Mouse (Mus musculus): ENCODE results near the gene Cyth2. TPM values are rescaled to one million over a fixed set of nuclear protein-coding genes. Genes with fewer than 3 reads are reported as not detected.

Cyth2 gene
- polyA plus RNA-seq, 1 experiment from 2014 or later, result 85.0 TPM

DNA sequence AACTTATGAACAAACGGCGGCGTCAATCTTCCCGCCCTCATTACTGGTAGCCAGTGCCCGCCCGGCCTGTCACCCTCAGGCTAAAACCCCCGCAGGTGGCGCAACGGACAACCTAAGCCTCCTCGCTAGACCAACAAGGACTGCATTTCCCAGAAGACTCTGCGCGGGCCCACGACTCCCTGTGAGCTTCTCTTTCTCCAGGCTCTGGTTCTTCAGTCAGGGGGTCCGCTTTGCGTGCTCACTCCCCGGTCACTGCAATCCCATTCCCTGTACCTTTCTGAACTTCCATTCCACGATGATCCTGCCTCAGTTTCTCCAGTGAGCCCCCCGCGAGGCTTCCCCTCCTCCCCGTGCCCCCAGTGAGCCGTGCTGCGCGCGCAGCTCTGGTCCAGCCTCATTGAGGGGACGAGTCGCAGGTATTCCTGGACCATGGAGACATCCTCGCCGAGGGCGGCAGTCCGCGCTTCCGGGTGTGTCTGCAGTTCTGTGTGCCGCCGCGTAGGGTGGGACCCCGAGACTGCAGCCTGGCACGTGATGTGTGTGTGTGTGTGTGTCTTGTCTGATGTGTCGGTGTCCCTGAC lies 30.8 kb downstream of the Cyth2 start, which contains the start of gene Lmtk3:
Lmtk3 (plus strand) TSS at position 228 of the 581 bp plus-strand sequence.
- Histone ChIP-seq H3K36me3 (no peaks in the 10 kb centered on the region), H3K4me3 (replicated peaks) (peak within 1 kb of the TSS; percentile 62), H3K4me1 (peaks cover 36% of the 10 kb centered on the region), H3K9me3 (no peaks in the 10 kb centered on the region), H3K27ac (no peak within 1 kb of the TSS), H3K4me2 (peak within 1 kb of the TSS; percentile 88), H3K9ac (peak within 1 kb of the TSS; percentile 23; the same call in 1 of the 2 replicates), H3K27me3 (replicated peaks) (peaks cover 8% of the 10 kb centered on the region)
- WGBS, result under 1% methylated on average over 38 of the region's 38 CpGs
- peak; percentile 59 for ATAC-seq (ENCODE audit: insufficient read depth, low FRiP score, low read depth)

DNA sequence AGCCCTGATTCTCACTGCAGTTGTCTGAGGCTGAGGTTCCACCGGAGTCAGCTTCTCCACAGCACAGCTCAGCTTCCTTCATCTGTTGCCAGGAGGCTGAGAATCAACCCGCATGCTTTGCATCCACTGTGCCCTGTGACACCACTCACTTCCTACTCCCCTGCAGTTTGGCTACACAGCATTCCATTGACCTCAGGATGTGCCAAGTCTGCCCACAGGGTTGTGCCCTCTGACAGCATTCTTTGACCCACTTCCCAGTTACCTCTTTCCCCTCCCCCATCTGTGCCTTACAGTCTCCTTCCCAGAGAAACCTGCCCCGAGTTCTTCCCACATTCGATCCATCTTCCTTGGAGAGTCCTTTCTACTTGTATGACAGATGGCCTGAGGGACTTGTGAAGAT lies 32.1 kb downstream of the Cyth2 start:
- Histone ChIP-seq H3K36me3 (no peaks in the 10 kb centered on the region), H3K4me1 (peaks cover 36% of the 10 kb centered on the region), H3K9ac (no peak overlapping the region), H3K4me2 (no peak overlapping the region), H3K9me3 (no peaks in the 10 kb centered on the region), H3K4me3 (replicated peaks) (no peak overlapping the region), H3K27me3 (replicated peaks) (peaks cover 8% of the 10 kb centered on the region), H3K27ac (no peak overlapping the region)
- WGBS, result 57% methylated on average over 4 of the region's 4 CpGs
- no peak for ATAC-seq (ENCODE audit: insufficient read depth, low FRiP score, low read depth)

DNA sequence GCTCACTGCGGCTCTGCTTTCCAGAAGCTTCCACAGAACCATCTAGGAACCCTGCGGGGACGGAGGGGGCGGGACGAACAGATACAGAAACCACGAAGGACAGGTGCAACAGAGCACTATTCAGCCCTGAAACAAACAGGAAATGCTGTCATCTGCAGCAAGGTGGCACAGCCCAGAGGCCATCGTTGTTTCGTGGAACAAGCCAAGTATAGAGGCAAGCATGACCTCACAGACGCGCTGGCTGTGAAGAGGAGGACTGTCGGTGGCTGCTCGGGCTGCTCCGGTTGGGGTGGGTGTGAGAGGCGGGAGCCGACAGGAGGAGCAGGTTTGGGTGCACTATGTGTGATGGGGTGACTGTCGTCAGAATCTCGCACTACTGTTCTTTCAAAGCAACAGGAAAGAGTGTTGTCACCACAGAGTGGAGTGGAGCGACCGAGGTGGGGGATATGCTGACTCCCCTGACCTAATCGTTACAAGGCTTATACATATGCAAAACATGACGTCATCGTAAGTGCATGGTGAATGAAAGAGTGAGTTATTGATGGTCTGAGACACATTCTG lies 35.2 kb downstream of the Cyth2 start:
- no peak overlapping the region for H3K4me3 ChIP-seq (replicated peaks)
- ATAC-seq (ENCODE audit: insufficient read depth, low FRiP score, low read depth), result no peak
- H3K27ac ChIP-seq, result no peak overlapping the region
- WGBS, result 20% methylated on average over 22 of the region's 22 CpGs
- H3K27me3 ChIP-seq (replicated peaks), result no peaks in the 10 kb centered on the region; the same call in 1 of the 2 replicates
- peak overlapping the region; percentile 39 for H3K4me2 ChIP-seq
- no peaks in the 10 kb centered on the region for H3K9me3 ChIP-seq
- no peak overlapping the region for H3K9ac ChIP-seq
- no peaks in the 10 kb centered on the region for H3K36me3 ChIP-seq
- peaks cover 10% of the 10 kb centered on the region; the same call in 1 of the 2 replicates for H3K4me1 ChIP-seq

DNA sequence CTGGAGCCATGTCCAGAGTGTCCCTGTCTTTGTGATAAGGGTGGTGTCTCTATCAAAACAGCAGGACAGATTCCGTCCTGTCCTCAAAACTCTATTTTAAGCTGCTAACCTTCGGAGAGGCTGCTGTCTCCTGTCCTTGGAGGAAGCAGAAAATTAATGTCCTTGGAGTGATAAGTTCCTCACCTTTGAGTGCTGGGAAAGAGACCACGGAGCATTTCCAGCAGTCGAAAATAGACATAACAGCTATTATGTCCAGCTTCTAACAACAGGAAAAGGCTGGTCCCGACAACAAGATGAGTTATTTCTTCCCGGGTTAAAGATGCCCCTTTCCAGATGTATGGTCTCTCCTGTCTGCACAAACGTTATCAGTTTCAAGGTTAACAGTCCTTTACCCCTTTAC lies 39.1 kb downstream of the Cyth2 start:
- ATAC-seq (ENCODE audit: insufficient read depth, low FRiP score, low read depth), result no peak
- Histone ChIP-seq H3K27ac (no peak overlapping the region), H3K4me2 (no peak overlapping the region), H3K27me3 (replicated peaks) (no peaks in the 10 kb centered on the region), H3K9ac (no peak overlapping the region), H3K9me3 (no peaks in the 10 kb centered on the region), H3K4me3 (replicated peaks) (no peak overlapping the region), H3K4me1 (peaks cover 3% of the 10 kb centered on the region; the same call in 1 of the 2 replicates), H3K36me3 (no peaks in the 10 kb centered on the region)
- 58% methylated on average over 7 of the region's 7 CpGs for WGBS

DNA sequence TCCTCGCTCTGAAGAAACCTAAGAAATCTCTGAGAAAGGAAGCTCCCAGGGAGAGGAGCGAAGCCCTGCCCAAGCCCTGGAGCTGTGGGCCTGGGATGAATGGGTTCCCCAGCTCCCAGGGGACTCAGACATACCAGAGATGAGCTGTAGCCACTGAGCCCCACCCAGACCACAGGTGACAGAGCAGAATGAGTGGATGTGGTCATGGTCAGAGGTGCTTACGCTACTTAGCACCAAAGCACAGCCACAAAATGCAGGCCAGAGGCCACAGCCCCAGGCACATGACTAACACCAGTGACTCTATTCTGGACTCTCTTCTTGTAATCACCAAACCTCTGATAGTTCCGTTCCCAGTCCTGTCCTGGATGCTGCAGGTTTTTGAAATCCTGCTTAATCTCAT lies 43.3 kb downstream of the Cyth2 start:
- Histone ChIP-seq H3K9me3 (no peaks in the 10 kb centered on the region), H3K4me1 (0 out of 2 replicates have a peak, but pooled peaks cover 4% of the 10 kb centered on the region), H3K9ac (no peak overlapping the region), H3K4me2 (no peak overlapping the region), H3K4me3 (replicated peaks) (no peak overlapping the region), H3K27ac (no peak overlapping the region), H3K36me3 (no peaks in the 10 kb centered on the region), H3K27me3 (replicated peaks) (no peaks in the 10 kb centered on the region)
- ATAC-seq (ENCODE audit: insufficient read depth, low FRiP score, low read depth), result no peak
- WGBS, result 63% methylated on average over 4 of the region's 4 CpGs

DNA sequence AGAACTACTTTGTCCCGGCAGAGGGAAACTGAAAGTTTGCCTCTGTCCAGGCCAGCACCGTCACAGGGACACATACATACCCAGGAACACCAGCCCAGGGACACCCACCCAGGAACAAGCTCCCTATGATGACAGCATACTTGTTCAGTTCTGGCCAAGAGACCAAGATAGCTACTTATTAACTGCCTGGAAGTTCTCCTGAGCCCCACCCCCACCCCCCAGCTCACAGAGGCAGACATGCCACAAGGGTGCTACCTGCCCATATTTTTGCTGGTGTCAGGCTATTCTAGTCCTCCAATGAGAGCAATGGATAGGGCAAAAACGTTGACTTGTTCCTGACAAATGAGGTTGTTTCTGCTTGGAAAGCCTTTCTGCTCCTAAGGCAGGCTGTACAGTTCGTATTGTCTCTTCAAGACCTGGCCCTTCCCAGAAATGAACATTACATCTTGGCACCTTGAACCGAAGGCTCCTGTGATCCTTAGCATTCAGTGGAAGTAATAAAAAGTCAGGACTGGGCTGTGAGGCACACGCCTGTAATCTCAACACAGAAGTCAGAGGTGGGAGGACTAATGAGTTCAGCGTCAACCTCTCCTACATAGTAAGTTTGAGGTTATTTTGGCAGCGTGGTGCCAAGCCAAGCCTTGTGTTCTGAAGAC lies 43.8 kb downstream of the Cyth2 start:
- Histone ChIP-seq H3K27me3 (replicated peaks) (no peaks in the 10 kb centered on the region), H3K9ac (no peak overlapping the region), H3K4me2 (no peak overlapping the region), H3K4me3 (replicated peaks) (no peak overlapping the region), H3K9me3 (no peaks in the 10 kb centered on the region), H3K4me1 (0 out of 2 replicates have a peak, but pooled peaks cover 4% of the 10 kb centered on the region), H3K36me3 (no peaks in the 10 kb centered on the region), H3K27ac (no peak overlapping the region)
- ATAC-seq (ENCODE audit: insufficient read depth, low FRiP score, low read depth), result no peak
- WGBS, result 55% methylated on average over 8 of the region's 8 CpGs

DNA sequence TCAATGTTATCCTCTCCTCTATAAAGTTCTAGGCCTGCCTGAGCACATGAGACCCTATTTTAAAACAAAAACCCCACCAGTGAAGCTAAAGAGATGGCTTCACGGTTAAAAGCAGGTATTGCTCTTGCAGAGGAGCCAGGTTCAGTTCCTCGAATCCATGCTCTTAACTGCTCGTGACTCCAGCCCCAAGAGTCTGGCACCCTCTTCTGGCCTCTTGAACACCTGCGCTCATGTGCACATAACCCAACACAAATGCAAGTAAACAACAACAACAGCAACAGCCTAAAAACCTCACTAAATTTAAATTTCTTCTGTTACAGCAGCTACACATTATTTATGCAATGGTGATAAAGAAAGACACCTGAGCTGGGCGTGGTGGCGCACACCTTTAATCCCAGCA lies 46.9 kb downstream of the Cyth2 start:
- no peaks in the 10 kb centered on the region for H3K27me3 ChIP-seq (replicated peaks)
- no peak overlapping the region for H3K4me3 ChIP-seq (replicated peaks)
- H3K27ac ChIP-seq, result no peak overlapping the region
- no peak overlapping the region for H3K4me2 ChIP-seq
- 0 out of 2 replicates have a peak, but pooled peaks cover 4% of the 10 kb centered on the region for H3K4me1 ChIP-seq
- no peak for ATAC-seq (ENCODE audit: insufficient read depth, low FRiP score, low read depth)
- 91% methylated on average over 6 of the region's 6 CpGs for WGBS
- H3K9me3 ChIP-seq, result no peaks in the 10 kb centered on the region
- no peaks in the 10 kb centered on the region for H3K36me3 ChIP-seq
- H3K9ac ChIP-seq, result no peak overlapping the region

DNA sequence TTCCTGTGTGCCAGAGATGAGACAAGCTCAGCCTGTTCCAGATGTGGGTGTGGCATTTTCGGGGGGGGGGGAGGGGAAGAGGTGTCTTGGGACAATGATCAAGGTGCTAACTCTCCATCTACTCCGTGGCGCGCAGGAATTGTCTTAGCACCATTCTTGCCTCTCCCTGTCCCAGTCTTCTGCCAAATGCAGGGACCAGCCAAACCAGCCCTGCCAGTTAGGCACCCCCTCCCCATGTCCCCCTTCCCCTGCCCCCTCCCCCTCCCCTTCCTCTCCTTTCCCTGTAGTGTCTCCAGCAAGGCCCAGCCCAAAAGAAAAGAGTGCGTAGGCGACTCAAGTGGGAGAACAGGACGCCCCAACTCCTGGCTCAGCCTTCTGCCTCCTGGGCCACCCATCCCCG lies 47.6 kb downstream of the Cyth2 start:
- H3K36me3 ChIP-seq, result no peaks in the 10 kb centered on the region
- H3K27ac ChIP-seq, result no peak overlapping the region
- H3K4me1 ChIP-seq, result 0 out of 2 replicates have a peak, but pooled peaks cover 4% of the 10 kb centered on the region
- H3K27me3 ChIP-seq (replicated peaks), result no peaks in the 10 kb centered on the region
- no peak for ATAC-seq (ENCODE audit: insufficient read depth, low FRiP score, low read depth)
- H3K9ac ChIP-seq, result no peak overlapping the region
- no peak overlapping the region for H3K4me3 ChIP-seq (replicated peaks)
- no peak overlapping the region for H3K4me2 ChIP-seq
- H3K9me3 ChIP-seq, result no peaks in the 10 kb centered on the region
- WGBS, result 53% methylated on average over 8 of the region's 8 CpGs

DNA sequence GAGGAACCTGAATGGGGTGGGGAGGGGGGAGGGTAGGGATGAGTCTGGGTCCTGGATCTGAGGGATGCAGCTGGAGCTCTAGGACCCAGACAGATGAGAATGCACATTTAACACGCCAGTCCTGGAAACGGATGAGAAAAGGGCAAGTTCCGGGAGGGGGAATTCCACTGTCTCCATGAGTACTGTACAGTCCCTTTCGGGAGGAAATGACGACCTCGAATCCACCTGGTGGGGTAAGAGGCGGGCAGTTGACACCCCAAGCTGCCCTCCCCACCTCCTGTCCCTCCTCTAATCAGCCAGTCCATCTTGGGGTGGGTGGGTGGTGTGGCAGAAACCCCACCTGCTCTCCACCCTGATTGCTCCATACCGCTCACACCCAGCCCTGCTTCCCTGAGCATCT lies 48.4 kb downstream of the Cyth2 start:
- no peak overlapping the region for H3K27ac ChIP-seq

DNA sequence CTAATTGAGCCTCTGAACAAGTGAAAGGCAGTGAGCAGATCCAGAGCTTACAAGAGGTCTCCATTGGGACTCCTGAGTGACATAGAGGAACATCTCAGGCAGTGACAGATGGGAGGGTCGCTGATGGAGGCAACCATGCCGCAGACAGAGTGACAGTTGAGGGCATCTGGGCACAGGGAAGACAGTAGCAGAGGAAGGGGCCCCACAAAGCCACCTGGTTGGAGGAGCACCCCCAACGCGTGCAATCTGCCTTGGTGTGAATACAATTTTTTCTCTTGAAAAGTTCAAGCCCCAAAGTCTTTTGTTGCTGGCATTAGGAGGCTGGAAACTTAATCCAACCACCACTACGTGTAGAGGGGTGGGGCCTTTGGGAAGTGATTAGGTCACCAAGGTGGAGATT lies 54.2 kb downstream of the Cyth2 start:
- H3K36me3 ChIP-seq, result no peaks in the 10 kb centered on the region
- no peaks in the 10 kb centered on the region for H3K9me3 ChIP-seq
- no peak overlapping the region for H3K4me2 ChIP-seq
- H3K9ac ChIP-seq, result no peak overlapping the region
- peaks cover 17% of the 10 kb centered on the region for H3K27me3 ChIP-seq (replicated peaks)
- 61% methylated on average over 5 of the region's 5 CpGs for WGBS
- no peak for ATAC-seq (ENCODE audit: insufficient read depth, low FRiP score, low read depth)
- H3K27ac ChIP-seq, result no peak overlapping the region
- peaks cover 5% of the 10 kb centered on the region; the same call in 1 of the 2 replicates for H3K4me1 ChIP-seq
- H3K4me3 ChIP-seq (replicated peaks), result no peak overlapping the region

More for the DNA sequence above, 48.4 kb downstream of the Cyth2 start:
- Histone ChIP-seq H3K27me3 (replicated peaks) (no peaks in the 10 kb centered on the region), H3K36me3 (no peaks in the 10 kb centered on the region), H3K9ac (no peak overlapping the region), H3K4me2 (no peak overlapping the region), H3K4me1 (0 out of 2 replicates have a peak, but pooled peaks cover 4% of the 10 kb centered on the region), H3K9me3 (no peaks in the 10 kb centered on the region), H3K4me3 (replicated peaks) (no peak overlapping the region)
- 36% methylated on average over 8 of the region's 8 CpGs for WGBS
- peak; percentile 35; the same call in 1 of the 2 replicates for ATAC-seq (ENCODE audit: insufficient read depth, low FRiP score, low read depth)

DNA sequence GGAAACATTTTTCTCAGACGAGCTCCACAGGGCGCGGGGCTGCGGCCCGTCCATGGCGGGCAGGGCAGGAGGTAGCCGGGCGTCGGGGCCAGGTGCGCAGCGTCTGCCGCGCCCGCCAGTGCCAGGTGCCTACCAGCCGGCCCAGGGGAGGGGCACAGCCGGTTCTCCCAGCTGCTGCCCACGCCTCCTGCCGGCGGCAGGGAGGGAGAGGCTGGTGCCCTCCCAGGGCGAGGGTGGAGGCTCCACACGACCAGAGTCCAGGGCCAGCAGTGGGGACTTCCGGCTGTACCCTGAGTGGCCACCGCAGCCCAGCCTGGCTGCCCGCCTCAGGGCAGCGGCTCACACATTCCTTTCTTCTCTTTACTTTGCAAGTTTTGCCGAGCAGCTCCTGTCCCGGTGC lies 55.0 kb downstream of the Cyth2 start:
- 3% methylated on average over 27 of the region's 27 CpGs for WGBS
- Histone ChIP-seq H3K4me1 (peaks cover 5% of the 10 kb centered on the region; the same call in 1 of the 2 replicates), H3K4me3 (replicated peaks) (peak overlapping the region; percentile 22), H3K27ac (peak overlapping the region; percentile 12; the same call in 1 of the 2 replicates), H3K9me3 (no peaks in the 10 kb centered on the region), H3K4me2 (peak overlapping the region; percentile 50), H3K36me3 (no peaks in the 10 kb centered on the region), H3K9ac (no peak overlapping the region), H3K27me3 (replicated peaks) (peaks cover 17% of the 10 kb centered on the region)
- peak; percentile 85 for ATAC-seq (ENCODE audit: insufficient read depth, low FRiP score, low read depth)

Data from stomach, embryonic 15.5 days (tissue).